Mouse (Mus musculus): Measurements from ENCODE around the gene Copb2. TPM values are rescaled to one million over a fixed set of nuclear protein-coding genes. Genes with fewer than 3 reads are reported as not detected.

The Copb2 gene
- polyA plus RNA-seq, 1 experiment: 86.0 TPM

DNA sequence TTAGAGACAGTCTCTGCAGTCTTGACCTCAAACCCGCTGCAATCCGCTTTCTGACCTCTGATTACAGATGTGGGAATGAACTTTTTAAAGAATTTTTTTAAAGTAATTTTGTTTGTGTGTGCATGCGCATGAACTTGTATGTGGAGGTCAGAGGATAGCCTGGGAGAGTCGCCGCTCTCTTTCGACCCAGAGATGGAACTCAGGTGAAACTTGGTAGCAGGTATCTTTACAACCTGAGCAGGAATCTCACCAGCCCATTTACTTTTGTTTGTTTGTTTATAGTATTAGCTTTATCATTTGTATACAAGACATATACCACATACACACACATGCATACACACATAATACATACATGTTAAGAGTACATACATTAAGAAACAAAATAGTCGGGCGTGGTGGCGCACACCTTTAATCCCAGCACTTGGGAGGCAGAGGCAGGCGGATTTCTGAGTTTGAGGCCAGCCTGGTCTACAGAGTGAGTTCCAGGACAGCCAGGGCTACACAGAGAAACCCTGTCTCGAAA is 38.4 kb downstream of the Copb2 start:
- TF ChIP-seq CEBPB (IDR thresholded peaks at IDR 0.05; ENCODE audit: low read depth) (no peak), MAX (IDR thresholded peaks at IDR 0.05) (no peak), FOSL1 (IDR thresholded peaks at IDR 0.05; ENCODE audit: insufficient read depth, low read length, poor library complexity, severe bottlenecking) (no peak), CTCF (IDR thresholded peaks at IDR 0.05; ENCODE audit: control insufficient read depth, insufficient read depth, insufficient read length) (no peak), MYOG (IDR thresholded peaks at IDR 0.05; ENCODE audit: control insufficient read depth, extremely low read depth, insufficient read length) (no peak)
- peaks cover 18% of the 10 kb centered on the region for H3K79me3 ChIP-seq (ENCODE audit: low read depth)
- H3K36me3 ChIP-seq (ENCODE audit: control insufficient read depth, insufficient read depth): peaks cover 7% of the 10 kb centered on the region
- H3K79me2 ChIP-seq (ENCODE audit: control insufficient read depth, insufficient read depth): peaks cover 37% of the 10 kb centered on the region
- H3K4me3 ChIP-seq (ENCODE audit: insufficient read depth, poor library complexity, severe bottlenecking): peak overlapping the region; percentile 69
- H3K27me3 ChIP-seq (ENCODE audit: control insufficient read depth, insufficient read depth, insufficient read length): no peaks in the 10 kb centered on the region
- no peak overlapping the region for H3ac ChIP-seq (ENCODE audit: control insufficient read depth, insufficient read length, low read depth)

DNA sequence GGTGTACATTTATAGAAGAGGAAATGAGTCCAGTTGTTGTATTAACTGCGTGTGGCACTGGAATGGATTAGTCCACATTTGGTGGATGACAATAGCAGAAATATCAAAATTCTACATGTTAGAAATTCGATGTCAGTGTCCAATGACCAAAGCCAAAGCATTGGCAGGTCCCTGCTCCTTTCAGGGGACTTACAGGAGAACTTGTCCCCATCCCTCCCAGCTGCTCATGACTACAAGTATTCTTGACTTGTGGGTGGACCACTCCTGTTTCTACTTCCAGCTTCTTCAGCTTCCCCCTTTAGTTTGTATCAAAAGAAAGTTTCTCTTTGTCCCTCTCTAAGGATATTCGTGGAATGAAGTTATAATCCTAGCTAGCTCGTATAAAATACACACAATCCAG is 41.4 kb downstream of the Copb2 start:
- TF ChIP-seq CTCF (IDR thresholded peaks at IDR 0.05; ENCODE audit: control insufficient read depth, insufficient read depth, insufficient read length): no peak
- no peak for TF ChIP-seq FOSL1 (IDR thresholded peaks at IDR 0.05; ENCODE audit: insufficient read depth, low read length, poor library complexity, severe bottlenecking)
- no peak for TF ChIP-seq USF1 (IDR thresholded peaks at IDR 0.05; ENCODE audit: low read depth)
- no peak for TF ChIP-seq MAX (IDR thresholded peaks at IDR 0.05)
- TF ChIP-seq MYOD1 (IDR thresholded peaks at IDR 0.05; ENCODE audit: control insufficient read depth, insufficient read length, low read depth): no peak
- TF ChIP-seq MYOG (IDR thresholded peaks at IDR 0.05; ENCODE audit: control insufficient read depth, extremely low read depth, insufficient read length): no peak
- no peak for TF ChIP-seq CEBPB (IDR thresholded peaks at IDR 0.05; ENCODE audit: low read depth)
- H3K79me2 ChIP-seq (ENCODE audit: control insufficient read depth, insufficient read depth): peaks cover 15% of the 10 kb centered on the region
- H3K79me3 ChIP-seq (ENCODE audit: low read depth): peaks cover 7% of the 10 kb centered on the region
- no peak overlapping the region for H3ac ChIP-seq (ENCODE audit: control insufficient read depth, insufficient read length, low read depth)
- no peaks in the 10 kb centered on the region for H3K36me3 ChIP-seq (ENCODE audit: control insufficient read depth, insufficient read depth)
- H3K27me3 ChIP-seq (ENCODE audit: control insufficient read depth, insufficient read depth, insufficient read length): no peaks in the 10 kb centered on the region
- no peak overlapping the region for H3K4me3 ChIP-seq (ENCODE audit: insufficient read depth, poor library complexity, severe bottlenecking)

DNA sequence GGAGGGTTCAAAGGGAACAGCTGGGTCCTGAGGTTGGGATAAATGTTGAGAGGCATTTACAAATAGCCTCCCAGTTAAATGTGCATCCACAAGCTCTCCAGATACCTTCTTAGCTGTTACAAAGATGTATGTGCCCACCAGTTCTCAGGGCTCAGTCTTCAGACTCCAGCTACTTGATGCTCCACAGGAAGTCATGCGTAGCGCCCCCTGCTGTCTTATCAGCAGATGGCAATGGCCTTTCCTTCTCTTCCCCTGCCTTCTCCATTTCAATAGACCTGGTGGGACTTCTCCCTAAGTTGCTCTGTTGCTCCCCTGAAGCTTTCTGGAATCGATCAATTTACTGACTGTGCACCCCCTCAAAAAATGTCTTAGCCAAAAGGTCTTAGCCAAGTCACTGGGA is 65.0 kb downstream of the Copb2 start:
- TF ChIP-seq FOSL1 (IDR thresholded peaks at IDR 0.05; ENCODE audit: insufficient read depth, low read length, poor library complexity, severe bottlenecking) (no peak), MYOD1 (IDR thresholded peaks at IDR 0.05; ENCODE audit: control insufficient read depth, insufficient read length, low read depth) (no peak), CTCF (IDR thresholded peaks at IDR 0.05; ENCODE audit: control insufficient read depth, insufficient read depth, insufficient read length) (no peak), USF1 (IDR thresholded peaks at IDR 0.05; ENCODE audit: low read depth) (no peak), CEBPB (IDR thresholded peaks at IDR 0.05; ENCODE audit: low read depth) (no peak), MAX (IDR thresholded peaks at IDR 0.05) (no peak), MYOG (IDR thresholded peaks at IDR 0.05; ENCODE audit: control insufficient read depth, extremely low read depth, insufficient read length) (no peak)
- Histone ChIP-seq H3K79me3 (ENCODE audit: low read depth) (no peaks in the 10 kb centered on the region), H3K36me3 (ENCODE audit: control insufficient read depth, insufficient read depth) (no peaks in the 10 kb centered on the region), H3K4me3 (ENCODE audit: insufficient read depth, poor library complexity, severe bottlenecking) (no peak overlapping the region), H3ac (ENCODE audit: control insufficient read depth, insufficient read length, low read depth) (no peak overlapping the region), H3K79me2 (ENCODE audit: control insufficient read depth, insufficient read depth) (no peaks in the 10 kb centered on the region), H3K27me3 (ENCODE audit: control insufficient read depth, insufficient read depth, insufficient read length) (peaks cover 8% of the 10 kb centered on the region)

DNA sequence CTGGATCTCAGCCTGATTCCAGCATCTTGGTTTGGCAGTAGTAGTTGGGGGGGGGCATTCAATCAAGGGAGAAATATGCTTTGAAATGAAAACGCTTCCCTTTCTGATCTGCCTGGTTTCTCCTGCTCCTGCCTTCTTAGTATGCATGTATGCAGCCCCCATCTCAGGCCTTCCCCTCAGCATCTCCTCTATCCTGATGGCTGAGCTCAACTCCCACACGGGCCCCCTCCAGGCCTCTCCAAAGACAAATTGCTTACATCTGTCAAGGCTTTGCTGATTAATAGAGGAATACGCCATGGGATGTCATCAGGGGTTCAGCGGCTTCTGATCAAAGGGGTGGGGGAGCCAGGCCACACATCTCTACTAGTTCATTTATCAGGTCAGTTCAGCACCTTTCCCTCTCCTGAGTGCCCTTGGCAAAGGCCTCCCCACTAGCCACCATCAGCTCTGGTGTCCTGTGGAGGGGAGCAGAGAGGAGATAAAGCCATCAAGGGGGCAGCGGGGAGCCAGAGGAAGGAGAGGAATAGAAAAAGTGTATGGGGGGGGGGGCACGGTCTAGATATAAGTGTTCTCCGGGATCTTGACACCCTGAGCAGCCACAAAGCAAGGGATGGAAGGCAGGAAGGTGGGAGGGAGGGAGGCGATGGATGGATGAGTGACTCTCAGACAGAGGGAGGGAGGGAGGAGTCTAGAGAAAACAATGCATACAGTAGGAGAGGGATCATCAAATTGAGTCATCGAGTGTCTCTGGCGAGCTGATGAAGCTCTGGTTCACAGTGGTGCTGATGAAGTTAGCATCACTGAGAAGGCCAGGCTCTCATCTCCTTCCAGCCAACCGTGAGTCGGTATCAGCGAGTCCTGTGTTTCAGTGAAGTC is 70.0 kb downstream of the Copb2 start:
- H3K27me3 ChIP-seq (ENCODE audit: control insufficient read depth, insufficient read depth, insufficient read length): peaks cover 7% of the 10 kb centered on the region

More for the DNA sequence above, 70.0 kb downstream of the Copb2 start:
- Histone ChIP-seq H3K79me2 (ENCODE audit: control insufficient read depth, insufficient read depth) (no peaks in the 10 kb centered on the region), H3K79me3 (ENCODE audit: low read depth) (no peaks in the 10 kb centered on the region), H3ac (ENCODE audit: control insufficient read depth, insufficient read length, low read depth) (no peak overlapping the region), H3K4me3 (ENCODE audit: insufficient read depth, poor library complexity, severe bottlenecking) (no peak overlapping the region), H3K36me3 (ENCODE audit: control insufficient read depth, insufficient read depth) (no peaks in the 10 kb centered on the region)
- TF ChIP-seq USF1 (IDR thresholded peaks at IDR 0.05; ENCODE audit: low read depth) (no peak), CTCF (IDR thresholded peaks at IDR 0.05; ENCODE audit: control insufficient read depth, insufficient read depth, insufficient read length) (no peak), MAX (IDR thresholded peaks at IDR 0.05) (no peak), CEBPB (IDR thresholded peaks at IDR 0.05; ENCODE audit: low read depth) (no peak), MYOG (IDR thresholded peaks at IDR 0.05; ENCODE audit: control insufficient read depth, extremely low read depth, insufficient read length) (no peak), MYOD1 (IDR thresholded peaks at IDR 0.05; ENCODE audit: control insufficient read depth, insufficient read length, low read depth) (no peak), FOSL1 (IDR thresholded peaks at IDR 0.05; ENCODE audit: insufficient read depth, low read length, poor library complexity, severe bottlenecking) (no peak)

Other genes with a start within 250 kb of the Copb2 start
- 19.3 TPM for gene Rbp1, start 140.8 kb upstream of the Copb2 start, polyA plus RNA-seq (2012; fragmentation: generic; extraction: Trizol)
- 0.07 TPM for gene Rbp2, start 77.6 kb upstream of the Copb2 start, polyA plus RNA-seq (2012; fragmentation: generic; extraction: Trizol)
- gene Mrps22, start 37.9 kb downstream of the Copb2 start, polyA plus RNA-seq (2012; fragmentation: generic; extraction: Trizol): 32.4 TPM

All from C2C12 (cell line).